Mouse (Mus musculus) T-helper 1 cell (primary cell): ENCODE measurements around the gene Akap14.
"Not testable (repeated sequence)": the region's sequence is repeated elsewhere in the genome, so short reads cannot be mapped to it uniquely, and the experiment has no call there.

ENCODE experiments used
- in situ Hi-C: fragments of 300-600 bp; cut with MboI, MseI; formaldehyde crosslinking; loops from one replicate; pipeline ENCODE4 v1.15.1; 2025; ENCODE audit warnings: high pct_unique_total_duplicates

Akap14 gene

DNA sequence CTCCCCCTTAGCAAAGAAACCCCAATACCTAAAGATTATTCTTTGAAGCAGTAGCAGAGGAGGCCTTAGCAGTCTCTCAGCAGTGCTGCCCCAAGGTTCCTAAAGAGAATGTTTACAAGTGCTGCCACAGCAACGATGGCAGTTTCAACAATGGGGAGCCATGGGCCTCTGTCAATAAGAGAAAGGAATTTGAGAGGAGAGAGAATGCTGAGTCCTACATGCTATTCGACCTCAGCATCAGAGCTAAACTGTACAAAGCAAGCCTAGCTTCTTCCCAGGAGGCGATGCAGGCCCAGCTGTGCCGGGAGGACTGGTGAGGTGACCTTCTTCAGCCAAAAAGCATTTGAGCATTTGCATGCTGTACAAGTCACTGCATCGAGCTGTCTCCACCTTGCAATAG is at the start of gene Akap14:
Akap14 (minus strand) TSS at position 101 of the 400 bp plus-strand sequence.
- in situ Hi-C loops: no loop called here

DNA sequence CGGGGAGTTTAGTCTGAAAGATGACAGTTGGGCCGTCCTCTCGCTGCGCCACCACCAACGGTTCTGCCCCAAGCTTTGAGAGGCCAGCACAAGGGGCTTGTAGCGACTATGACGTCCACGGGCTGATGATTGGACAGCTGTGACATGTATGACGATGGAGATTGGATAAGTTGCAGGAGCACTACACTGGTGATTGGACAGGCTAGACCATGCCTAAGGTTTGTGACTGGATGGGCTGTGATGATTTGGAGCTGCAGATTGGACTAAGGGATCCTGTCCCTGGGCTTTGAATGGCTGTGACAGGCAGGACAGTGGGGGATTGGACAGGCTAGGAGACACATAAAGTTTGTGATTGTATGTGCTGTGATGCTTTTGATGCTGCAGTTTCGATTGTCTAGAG is 42.3 kb upstream of the Akap14 start, which contains the start of gene Gm9:
Gm9 (minus strand) TSS at position 101 of the 400 bp plus-strand sequence.
- in situ Hi-C loops: no loop called here

DNA sequence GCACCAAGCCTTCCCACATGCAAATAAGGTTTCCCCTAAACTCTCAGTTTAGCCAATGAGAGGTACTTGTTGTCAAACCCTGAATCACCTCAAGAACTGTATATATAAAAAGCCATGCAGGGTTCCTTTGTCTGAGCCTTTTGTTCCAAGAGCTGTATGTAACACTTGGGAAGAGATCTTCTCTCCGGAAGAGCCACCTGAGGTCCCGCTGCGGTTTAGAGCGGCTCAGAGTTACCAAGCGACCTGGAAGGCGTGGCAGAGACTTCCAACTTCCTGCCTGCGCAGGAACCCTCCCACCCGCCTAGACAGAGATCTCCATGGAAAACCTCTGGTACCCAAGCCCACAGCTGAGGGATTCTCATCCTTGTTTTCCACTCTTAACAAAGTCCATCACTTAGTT is 30.0 kb upstream of the Akap14 start:
- in situ Hi-C loops: no loop called here

DNA sequence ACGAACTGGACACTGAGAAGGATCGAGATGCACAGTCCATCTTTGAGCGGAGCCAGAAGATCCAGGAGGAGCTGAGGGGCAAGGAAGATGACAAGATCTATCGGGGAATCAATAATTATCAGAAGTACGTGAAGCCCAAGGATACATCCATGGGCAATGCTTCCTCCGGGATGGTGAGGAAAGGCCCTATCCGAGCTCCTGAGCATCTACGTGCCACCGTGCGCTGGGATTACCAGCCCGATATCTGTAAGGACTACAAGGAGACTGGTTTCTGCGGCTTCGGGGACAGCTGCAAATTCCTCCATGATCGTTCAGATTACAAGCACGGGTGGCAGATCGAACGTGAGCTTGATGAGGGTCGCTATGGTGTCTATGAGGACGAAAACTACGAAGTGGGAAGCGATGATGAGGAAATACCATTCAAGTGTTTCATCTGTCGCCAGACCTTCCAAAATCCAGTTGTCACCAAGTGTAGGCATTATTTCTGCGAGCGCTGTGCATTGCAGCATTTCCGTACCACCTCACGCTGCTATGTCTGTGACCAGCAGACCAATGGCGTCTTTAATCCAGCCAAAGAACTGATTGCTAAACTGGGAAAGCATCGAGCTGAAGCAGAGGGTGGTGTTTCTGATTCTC is 23.2 kb upstream of the Akap14 start:
- in situ Hi-C loops: no loop called here

DNA sequence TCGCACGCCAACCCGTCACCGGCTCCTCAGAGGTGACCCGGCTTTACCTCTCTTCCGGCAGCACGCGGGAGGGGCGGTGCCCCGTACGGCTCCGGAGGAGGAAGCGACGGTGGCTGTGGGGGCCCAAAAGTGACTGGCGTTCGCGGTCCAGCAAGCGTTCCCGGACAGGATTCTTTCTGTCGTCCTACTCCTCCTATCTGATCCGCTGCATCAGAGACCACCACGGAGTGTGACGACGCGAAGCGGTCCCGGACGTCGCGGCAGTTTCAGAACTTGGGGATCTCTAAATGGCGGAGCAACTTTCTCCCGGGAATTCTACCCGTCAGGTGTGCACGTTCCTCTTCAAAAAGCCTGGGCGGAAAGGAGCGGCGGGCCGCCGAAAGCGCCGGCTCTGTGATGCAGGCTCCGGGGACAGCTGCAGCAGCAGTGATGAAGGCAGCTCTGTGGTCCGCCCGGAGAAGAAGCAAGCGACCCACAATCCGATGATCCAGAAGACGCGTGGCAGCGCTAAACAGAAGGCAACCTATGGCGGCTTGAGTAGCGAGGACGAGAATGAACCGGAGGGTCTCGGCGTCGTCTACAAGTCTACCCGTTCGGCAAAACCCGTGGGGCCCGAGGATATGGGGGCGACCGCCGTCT is 22.6 kb upstream of the Akap14 start, which contains the start of the genes Ndufa1 and Rnf113a1:
Ndufa1 (minus strand) TSS at position 59 of the 639 bp plus-strand sequence.
Rnf113a1 (plus strand) TSS at position 141 of the 639 bp plus-strand sequence.
- in situ Hi-C loops: no loop called here

DNA sequence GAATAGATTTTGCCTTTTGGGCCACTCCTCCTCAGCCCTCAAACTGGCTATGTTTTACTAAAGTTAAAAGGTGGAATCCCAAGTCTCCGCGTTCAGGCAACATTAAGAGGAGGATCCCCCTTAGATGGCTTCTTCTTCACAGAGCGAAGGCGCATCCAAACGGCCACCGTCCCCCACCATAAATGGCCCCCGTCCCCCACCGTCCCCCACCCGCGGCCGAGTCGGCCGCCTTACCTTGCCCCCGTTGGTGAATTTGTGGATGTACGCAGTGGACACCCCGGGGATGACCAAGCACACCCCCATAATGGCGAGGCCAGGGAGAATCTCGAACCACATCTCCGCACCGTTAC is 22.1 kb upstream of the Akap14 start:
- in situ Hi-C loops: no loop called here

DNA sequence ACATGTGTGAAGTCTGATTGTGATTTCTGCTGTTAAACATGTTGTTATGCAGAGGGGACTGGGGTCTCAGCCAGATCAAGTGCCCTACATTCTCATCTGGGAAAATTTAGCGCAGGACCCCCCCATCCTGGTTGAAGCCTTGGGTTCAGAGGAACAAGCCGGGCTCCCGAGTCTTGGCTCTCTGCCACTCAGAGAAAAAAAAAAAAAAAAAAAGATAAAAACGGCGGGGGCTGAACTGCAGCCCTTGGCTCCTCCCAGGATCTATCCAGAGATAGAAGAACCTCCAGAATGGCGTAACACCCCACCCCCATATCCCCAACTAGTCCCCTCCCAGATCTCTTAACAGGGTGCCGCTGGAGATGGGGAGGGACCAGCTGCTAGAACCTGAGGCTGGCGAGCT is 15.8 kb upstream of the Akap14 start:
- in situ Hi-C loops: not testable (repeated sequence)

DNA sequence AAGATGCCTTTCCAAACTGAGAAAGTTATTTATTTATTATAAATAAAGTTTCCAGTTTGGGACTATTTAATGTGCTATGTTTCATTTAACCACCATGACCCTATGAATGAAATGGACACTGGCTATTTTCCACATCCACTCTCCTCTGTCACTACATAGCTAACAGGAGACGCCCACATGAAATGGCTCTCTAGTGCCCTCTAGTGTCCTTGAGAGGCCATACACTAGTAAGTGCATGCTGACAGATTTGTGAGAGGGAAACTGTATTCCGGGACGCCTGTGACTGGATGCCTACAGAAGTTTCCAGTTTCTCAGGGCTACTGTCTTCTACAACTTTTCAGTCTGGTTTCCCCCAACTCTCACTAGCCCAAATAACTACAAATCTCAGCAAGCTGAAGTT is 1.6 kb downstream of the Akap14 start:
- in situ Hi-C loops: no loop called here

DNA sequence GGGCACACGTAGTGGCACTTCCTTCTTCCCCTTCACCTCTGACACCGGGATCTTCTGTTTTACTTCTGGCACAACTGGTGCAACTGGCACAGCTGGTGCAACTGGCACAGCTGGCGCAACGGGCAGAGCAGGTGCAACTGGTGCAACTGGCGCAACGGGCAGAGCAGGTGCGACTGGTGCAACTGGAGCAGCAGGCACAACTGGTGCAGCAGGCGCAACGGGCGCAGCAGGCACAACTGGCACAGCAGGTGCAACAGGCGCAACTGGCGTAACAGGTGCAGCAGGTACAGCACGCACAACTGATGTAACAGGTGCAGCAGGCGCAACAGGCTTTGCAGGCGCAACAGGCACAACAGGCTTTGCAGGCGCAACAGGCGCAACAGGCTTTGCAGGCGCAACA is 5.5 kb downstream of the Akap14 start:
- in situ Hi-C loops: no loop called here

DNA sequence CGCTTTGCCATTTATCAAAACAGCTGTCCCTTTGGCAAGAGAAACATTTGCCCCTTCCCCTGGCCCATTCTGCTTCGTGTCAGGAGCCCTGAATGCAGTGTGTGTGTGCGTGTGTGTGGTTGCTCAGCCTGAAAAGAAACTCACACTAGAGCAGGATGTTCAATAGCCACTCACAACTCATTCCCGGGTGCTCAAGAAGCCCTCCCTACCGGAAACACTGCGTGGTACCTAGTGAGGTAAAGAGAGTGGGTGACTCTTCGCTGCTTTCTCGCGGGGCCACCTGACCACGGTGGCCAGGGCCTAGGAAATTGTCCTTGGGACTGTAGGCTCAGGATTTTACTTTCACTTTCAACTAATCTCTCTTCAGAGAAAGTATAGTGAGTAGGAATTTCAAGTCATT is 7.5 kb downstream of the Akap14 start:
- in situ Hi-C loops: no loop called here

DNA sequence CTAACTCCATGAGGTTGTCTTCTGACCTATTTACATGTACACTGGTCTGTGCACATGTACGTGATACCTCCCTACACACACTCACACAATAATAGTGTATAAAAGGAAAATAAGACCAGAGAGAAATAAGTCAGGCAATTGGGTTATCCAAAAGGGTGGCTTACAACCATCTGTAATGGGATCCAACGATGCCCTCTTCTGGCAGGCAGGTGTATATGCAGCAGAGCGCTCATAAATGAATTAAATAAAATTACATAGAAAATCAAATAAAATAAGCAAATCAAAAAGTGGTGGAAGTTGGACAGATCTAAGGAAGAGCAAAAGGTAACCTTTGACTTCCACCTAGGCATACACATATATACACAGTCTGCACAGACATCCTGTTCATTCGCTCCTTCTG is 10.8 kb downstream of the Akap14 start:
- in situ Hi-C loops: no loop called here

DNA sequence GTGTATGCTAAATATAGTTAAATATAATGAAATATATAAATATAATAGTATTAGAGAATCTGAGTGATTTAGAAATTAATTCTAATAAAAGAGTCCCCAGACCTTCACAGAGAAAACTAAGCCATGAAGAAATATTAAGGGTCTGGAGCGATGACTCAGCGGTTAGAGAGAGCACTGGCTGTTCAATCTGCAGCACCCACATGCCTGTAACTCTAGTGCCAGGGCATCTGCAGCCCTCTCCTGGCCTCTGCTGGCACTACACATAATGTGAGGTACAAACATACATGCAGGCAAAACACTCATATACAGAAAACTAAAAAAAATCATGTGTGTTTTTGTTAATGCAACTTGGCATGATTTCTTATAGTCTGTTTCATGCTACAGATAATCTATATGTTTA is 23.7 kb downstream of the Akap14 start:
- in situ Hi-C loops: no loop called here

DNA sequence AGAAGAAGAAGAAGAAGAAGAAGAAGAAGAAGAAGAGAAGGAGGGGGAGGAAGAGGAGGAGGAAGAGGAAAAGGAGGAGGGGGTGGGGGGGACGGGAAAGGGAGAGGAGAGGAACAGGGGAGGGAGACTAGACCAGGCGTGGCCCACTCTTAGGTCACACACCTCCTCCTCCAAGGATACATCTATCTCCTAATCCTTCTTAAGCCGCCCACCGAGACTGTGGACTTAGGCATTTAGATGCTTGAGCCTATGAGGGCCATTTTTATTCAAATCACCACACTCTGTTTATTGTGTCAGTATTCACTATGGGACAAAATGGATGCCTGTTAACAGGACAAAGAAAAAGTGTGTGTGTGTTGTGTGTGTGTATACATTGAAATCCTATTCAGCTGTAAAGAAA is 24.1 kb downstream of the Akap14 start:
- in situ Hi-C loops: not testable (repeated sequence)

DNA sequence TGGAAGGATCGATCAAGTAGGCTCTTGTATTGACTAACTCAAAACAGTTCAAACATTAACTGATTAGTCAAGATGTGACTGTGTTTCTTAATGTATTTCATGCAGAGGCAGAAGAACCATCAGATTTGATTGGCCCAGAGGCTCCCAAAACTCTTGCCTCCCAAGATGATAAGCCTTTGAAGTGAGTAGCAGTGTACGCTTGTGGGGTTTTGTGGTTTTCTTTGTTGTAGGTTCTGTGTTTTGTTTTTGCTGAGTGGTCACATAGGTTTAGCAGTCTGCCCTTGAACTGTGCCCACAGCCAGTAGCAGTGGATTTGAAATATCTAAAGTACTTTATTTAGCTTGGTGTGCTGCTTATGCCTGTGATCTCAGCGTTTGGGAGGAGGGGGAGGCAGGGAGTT is 26.9 kb downstream of the Akap14 start:
- in situ Hi-C loops: no loop called here

DNA sequence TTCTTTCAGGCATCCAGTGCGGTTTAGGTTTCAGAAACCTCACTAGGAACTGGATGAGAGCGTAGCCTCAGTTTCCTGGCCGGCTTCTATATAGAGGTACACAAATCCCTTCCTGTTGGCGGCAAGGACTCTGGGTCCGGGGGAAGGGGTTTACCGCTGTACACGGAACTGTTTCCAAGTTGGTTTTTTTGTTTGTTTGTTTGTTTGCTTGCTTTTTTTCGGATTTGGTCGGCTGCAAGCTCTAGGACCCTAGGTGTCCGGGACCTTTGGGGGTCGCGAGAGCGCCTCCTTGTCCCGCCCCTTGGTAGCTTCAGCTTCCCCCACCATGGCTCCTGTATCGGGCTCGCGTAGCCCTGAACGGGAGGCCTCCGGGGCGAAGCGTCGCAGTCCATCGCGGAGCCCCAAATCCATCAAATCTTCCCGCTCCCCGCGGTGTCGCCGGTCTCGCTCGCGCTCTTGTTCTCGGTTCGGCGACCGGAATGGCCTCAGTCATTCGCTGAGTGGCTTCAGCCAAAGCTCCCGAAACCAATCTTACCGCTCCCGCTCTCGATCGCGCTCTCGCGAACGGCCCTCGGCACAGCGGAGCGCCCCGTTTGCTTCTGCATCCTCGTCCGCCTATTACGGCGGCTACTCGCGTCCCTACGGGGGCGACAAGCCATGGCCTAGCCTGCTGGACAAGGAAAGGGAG is 41.8 kb downstream of the Akap14 start, which contains the start of gene Nkap:
Nkap (plus strand) TSS at position 125 of the 688 bp plus-strand sequence.
- in situ Hi-C loops: no loop called here

DNA sequence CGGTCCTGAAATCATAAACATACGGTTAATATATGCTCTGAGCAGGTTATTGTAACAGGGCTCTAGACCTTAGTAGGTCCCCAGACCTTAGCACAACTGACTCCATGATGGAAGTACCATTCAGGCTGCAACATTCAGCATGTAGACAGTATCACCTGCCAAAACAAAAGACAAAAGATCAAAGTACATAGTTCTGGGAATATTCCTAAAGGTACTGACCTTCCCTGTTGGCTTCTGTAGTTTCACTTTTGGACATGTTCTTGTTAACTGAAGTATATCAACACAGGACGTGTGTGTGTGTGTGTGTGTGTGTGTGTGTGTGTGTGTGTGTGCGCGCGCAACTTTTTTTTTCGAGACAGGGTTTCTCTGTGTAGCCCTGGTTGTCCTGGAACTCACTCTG is 43.1 kb downstream of the Akap14 start:
- in situ Hi-C loops: no loop called here

DNA sequence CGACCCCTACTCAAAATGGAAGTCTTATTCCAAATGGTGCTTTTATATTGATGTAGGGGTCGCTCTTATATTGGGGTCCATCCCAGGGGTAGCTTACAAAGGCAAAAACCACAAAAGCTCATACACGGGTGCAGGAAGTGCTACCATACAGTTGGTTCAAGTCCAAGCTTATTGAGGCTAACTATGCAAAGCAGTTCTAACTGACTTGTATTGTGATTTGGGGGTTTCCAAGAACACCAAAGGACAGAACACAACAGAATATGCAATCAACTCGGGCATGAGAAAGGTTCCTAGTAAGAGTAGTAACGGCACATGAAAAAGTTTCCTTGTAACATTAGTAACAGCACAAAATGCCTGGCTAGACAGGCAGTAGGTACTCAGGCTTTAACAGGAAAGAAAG is 48.4 kb downstream of the Akap14 start:
- in situ Hi-C loops: no loop called here

DNA sequence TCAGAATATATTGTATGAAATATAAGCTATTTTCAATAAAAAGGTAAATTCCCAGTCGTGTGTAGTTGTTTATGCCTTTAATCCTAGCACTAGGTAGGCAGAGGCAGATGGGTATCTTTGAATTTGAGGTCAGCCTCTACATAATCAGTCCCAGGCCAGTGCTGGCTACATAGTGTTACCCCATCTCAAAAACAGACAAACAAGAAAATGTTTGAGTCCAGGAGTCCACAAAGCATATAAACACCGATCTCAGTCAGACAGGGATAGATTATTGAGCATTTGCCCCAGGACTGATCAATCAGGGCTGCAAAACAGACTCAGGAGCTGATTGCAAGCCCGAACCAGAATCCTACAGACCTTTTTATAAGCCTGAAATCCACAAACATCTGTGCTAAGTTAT is 49.1 kb downstream of the Akap14 start:
- in situ Hi-C loops: no loop called here

DNA sequence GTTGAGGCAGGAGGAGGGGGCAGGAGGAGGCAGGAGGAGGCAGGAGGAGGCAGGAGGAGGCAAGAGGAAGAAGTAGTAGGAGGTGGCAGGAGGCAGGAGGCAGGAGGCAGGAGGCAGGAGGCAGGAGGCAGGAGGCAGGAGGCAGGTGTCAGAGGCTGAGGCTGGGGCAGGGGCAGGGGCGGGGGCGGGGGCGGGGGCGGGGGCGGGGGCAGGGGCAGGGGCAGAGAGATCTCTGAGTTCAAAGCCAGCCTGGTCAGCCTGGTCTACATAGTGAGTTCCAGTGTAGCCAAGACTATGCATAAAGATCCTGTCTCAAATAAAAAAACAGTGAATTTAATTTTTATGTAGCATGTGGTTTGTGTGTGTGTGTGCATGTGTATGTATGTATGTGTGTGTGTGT is 51.6 kb downstream of the Akap14 start:
- in situ Hi-C loops: no loop called here

DNA sequence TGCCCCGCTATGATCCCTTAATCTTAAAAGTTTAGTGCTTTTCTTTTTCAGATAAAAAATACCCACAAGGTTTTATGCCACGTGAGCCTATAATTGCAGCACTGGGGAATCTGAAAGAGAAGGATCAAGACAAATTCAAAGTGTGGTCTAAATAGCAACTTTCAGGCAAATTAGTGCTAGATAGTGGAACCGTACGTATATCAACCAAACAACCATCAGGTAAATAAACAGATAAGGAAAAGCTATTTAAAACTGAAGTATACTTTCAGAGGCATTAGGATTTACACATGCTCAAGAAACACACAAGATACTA is 57.8 kb downstream of the Akap14 start:
- in situ Hi-C loops: no loop called here

DNA sequence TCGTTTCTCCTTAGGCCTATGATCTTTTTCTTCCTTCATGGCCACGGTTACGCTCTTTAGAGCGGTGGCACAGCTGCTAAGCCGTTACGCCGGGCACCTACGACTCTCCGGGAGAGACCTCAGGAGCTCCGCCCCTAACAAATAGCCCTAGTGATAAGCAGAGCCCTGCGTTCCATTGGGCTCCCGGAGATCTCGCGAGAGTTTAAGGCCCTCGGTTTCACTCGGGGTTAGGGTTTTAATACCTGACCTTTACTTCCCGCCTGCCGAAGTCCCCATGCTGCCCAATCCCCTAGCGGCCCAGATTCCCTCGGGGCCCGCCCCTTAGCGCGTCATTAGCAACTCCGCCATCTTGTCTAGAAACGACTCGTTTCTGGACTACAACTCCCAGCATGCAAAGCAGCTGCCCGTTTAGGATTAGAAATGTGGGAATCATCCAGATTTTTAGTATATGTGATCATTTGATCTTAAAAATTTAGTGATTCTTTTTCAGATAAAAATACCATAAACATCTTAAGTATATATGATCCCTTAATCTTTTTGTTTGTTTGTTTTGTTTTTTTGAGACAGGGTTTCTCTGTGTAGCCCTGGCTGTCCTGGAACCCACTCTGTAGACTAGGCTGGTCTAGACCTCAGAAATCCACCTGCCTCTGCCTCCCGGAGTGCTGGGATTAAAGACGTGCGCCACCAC is 58.3 kb downstream of the Akap14 start, which contains the start of gene Upf3b:
Upf3b (minus strand) TSS at position 130 of the 688 bp plus-strand sequence.
- in situ Hi-C loops: no loop called here

DNA sequence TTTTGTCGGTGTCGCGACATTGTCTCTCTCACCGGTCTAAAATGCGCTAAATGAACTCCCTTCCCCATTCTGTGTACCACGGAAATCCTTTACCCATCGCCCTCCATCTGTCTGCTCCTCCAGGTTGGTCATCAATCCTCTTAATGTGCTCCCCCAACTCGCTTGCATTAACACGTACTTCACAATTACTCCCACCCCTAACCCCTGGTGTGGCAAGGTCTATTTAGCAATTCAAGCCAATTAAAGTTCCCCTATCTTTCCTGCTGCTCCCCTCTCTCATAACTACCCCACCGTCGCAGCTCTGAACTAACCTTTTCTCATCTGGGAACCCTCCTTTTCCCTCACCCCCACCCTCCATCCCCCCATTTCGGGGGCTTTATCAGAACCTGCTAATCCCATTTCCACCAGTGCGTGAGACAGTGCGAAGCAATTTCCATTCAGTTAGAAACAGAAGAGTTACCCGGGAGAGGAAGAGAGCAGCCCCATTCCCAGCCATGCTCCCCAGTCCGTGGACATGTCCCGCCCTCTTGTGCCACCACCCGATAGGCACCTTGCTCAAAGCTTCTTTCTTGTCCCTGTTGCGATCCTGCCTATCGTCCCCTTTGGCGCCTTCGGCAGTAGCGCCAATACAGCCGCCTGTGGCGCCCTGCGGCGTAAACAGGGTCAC is 59.0 kb downstream of the Akap14 start:
- in situ Hi-C loops: no loop called here
